Mouse (Mus musculus) brown adipose tissue, adult 24 weeks (tissue): ENCODE results near the gene Slu7. TPM values are rescaled to one million over a fixed set of nuclear protein-coding genes. Genes with fewer than 3 reads are reported as not detected.

ENCODE experiments used
- H3K27ac ChIP-seq: fragments of 200-500 bp; replicated peaks from 2 replicates; pipeline ENCODE4 v1.5.1; 2012; ENCODE audit warnings: low read depth, mild to moderate bottlenecking, low read length
- H3K4me1 ChIP-seq: fragments of 200-500 bp; 2 replicates; pipeline ENCODE4 v1.6.1; 2012; ENCODE audit warnings: low read length, mixed read lengths; ENCODE audit not compliant: control insufficient read depth, insufficient read depth, insufficient read length
- H3K4me3 ChIP-seq: fragments of 200-500 bp; 2 replicates; pipeline ENCODE4 v1.5.1; 2012; ENCODE audit warnings: low read depth, mild to moderate bottlenecking, low read length, moderate library complexity; ENCODE audit not compliant: insufficient read depth
- polyA plus RNA-seq: library from polyadenylated mRNA; stranded (reverse); fragments of >200 nt; gene quantifications from 2 replicates; pipeline ENCODE4 v1.2.4, GENCODE M21; 2012; ENCODE audit not compliant: missing spikeins, insufficient read depth, insufficient read length

Gene Slu7
- polyA plus RNA-seq, 1 experiment: 15.2 TPM

GRCm38 (mm10) chr11:43452266-43452665 is 18.7 kb downstream of the Slu7 start:
- no peaks in the 10 kb centered on the region for H3K4me1 ChIP-seq
- H3K27ac ChIP-seq: no peak overlapping the region
- H3K4me3 ChIP-seq: no peak overlapping the region

GRCm38 (mm10) chr11:43463204-43463603 is 29.7 kb downstream of the Slu7 start:
- Histone ChIP-seq H3K4me1 (no peaks in the 10 kb centered on the region), H3K4me3 (no peak overlapping the region), H3K27ac (no peak overlapping the region)

GRCm38 (mm10) chr11:43470118-43470517 is 36.6 kb downstream of the Slu7 start:
- Histone ChIP-seq H3K4me1 (peaks cover 3% of the 10 kb centered on the region; the same call in 1 of the 2 replicates), H3K27ac (peak overlapping the region; percentile 37; the same call in 1 of the 2 replicates), H3K4me3 (no peak overlapping the region)

GRCm38 (mm10) chr11:43470881-43471820 is 37.6 kb downstream of the Slu7 start:
- Histone ChIP-seq H3K27ac (no peak overlapping the region), H3K4me1 (peaks cover 3% of the 10 kb centered on the region; the same call in 1 of the 2 replicates), H3K4me3 (no peak overlapping the region)

GRCm38 (mm10) chr11:43473115-43473514 is 39.6 kb downstream of the Slu7 start:
- H3K4me3 ChIP-seq: no peak overlapping the region
- H3K4me1 ChIP-seq: peaks cover 3% of the 10 kb centered on the region; the same call in 1 of the 2 replicates
- no peak overlapping the region for H3K27ac ChIP-seq

GRCm38 (mm10) chr11:43473635-43474224 is 40.2 kb downstream of the Slu7 start:
- Histone ChIP-seq H3K27ac (no peak overlapping the region), H3K4me1 (peaks cover 3% of the 10 kb centered on the region; the same call in 1 of the 2 replicates), H3K4me3 (peak overlapping the region; percentile 48; the same call in 1 of the 2 replicates)

- H3K4me3 ChIP-seq: peak within 1 kb of the TSS; percentile 48
- H3K4me1 ChIP-seq: peaks cover 3% of the 10 kb centered on the region; the same call in 1 of the 2 replicates
- no peak within 1 kb of the TSS for H3K27ac ChIP-seq
Measured at GRCm38 (mm10) chr11:43474225-43474774, 40.8 kb downstream of the Slu7 start, which contains the start of gene C1qtnf2. C1qtnf2 (plus strand) TSS chr11:43474276.

- no peak overlapping the region for H3K4me3 ChIP-seq
- H3K27ac ChIP-seq: no peak overlapping the region
- H3K4me1 ChIP-seq: no peaks in the 10 kb centered on the region
Measured at GRCm38 (mm10) chr11:43479376-43479775, 45.8 kb downstream of the Slu7 start.

GRCm38 (mm10) chr11:43480561-43480960 is 47.0 kb downstream of the Slu7 start:
- H3K4me1 ChIP-seq: no peaks in the 10 kb centered on the region
- H3K27ac ChIP-seq: no peak overlapping the region
- no peak overlapping the region for H3K4me3 ChIP-seq

GRCm38 (mm10) chr11:43481672-43482522 is 48.4 kb downstream of the Slu7 start:
- Histone ChIP-seq H3K4me3 (no peak overlapping the region), H3K27ac (no peak overlapping the region), H3K4me1 (no peaks in the 10 kb centered on the region)

GRCm38 (mm10) chr11:43483122-43483792 is 49.7 kb downstream of the Slu7 start:
- H3K4me1 ChIP-seq: no peaks in the 10 kb centered on the region
- H3K27ac ChIP-seq: no peak overlapping the region
- no peak overlapping the region for H3K4me3 ChIP-seq

GRCm38 (mm10) chr11:43484057-43484456 is 50.5 kb downstream of the Slu7 start:
- H3K27ac ChIP-seq: 0 out of 2 replicates have a peak overlapping the region, but pooled peaks have one; percentile 4
- no peak overlapping the region for H3K4me3 ChIP-seq
- H3K4me1 ChIP-seq: no peaks in the 10 kb centered on the region

- no peak overlapping the region for H3K4me3 ChIP-seq
- no peaks in the 10 kb centered on the region for H3K4me1 ChIP-seq
- no peak overlapping the region for H3K27ac ChIP-seq
Measured at GRCm38 (mm10) chr11:43484652-43485051, 51.1 kb downstream of the Slu7 start.

- no peak overlapping the region for H3K4me3 ChIP-seq
- H3K4me1 ChIP-seq: no peaks in the 10 kb centered on the region
- no peak overlapping the region for H3K27ac ChIP-seq
Measured at GRCm38 (mm10) chr11:43485855-43486254, 52.3 kb downstream of the Slu7 start.
